Mouse (Mus musculus) urinary bladder, postnatal 25 days (tissue): Measurements from ENCODE around the gene Pde12.
A peak's percentile ranks its signal among the peaks of the same experiment; 100 is the strongest.

Experiments
- DNase-seq: peaks from one replicate; pipeline ENCODE4 v3.0.0; 2022; ENCODE audit warnings: low spot score

Pde12 gene

GRCm38 (mm10) chr14:26643006-26643624 is 26.6 kb downstream of the Pde12 start:
- DNase-seq, result no peak

- no peak for DNase-seq
These were observed 29.7 kb downstream of the Pde12 start for GRCm38 (mm10) chr14:26639961-26640360.

GRCm38 (mm10) chr14:26639251-26639650 is 30.4 kb downstream of the Pde12 start:
- DNase-seq, result no peak

GRCm38 (mm10) chr14:26638708-26639084 is 31.0 kb downstream of the Pde12 start:
- peak; percentile 59 for DNase-seq

GRCm38 (mm10) chr14:26637851-26638707 is 31.6 kb downstream of the Pde12 start, which contains the start of gene Arf4:
Gene Arf4, plus strand, starts transcription at chr14:26638074.
- peak; percentile 94 for DNase-seq

GRCm38 (mm10) chr14:26637025-26637850 is 32.4 kb downstream of the Pde12 start:
- peak; percentile 11 for DNase-seq

GRCm38 (mm10) chr14:26626605-26627140 is 43.0 kb downstream of the Pde12 start:
- no peak for DNase-seq

GRCm38 (mm10) chr14:26625301-26625700 is 44.4 kb downstream of the Pde12 start:
- DNase-seq, result no peak

GRCm38 (mm10) chr14:26610689-26611088 is 59.0 kb downstream of the Pde12 start:
- no peak for DNase-seq
